Mouse (Mus musculus) heart, embryonic 16.5 days (tissue): ENCODE measurements around the gene Elavl1. TPM values are rescaled to one million over a fixed set of nuclear protein-coding genes. Genes with fewer than 3 reads are reported as not detected.
A peak's percentile ranks its signal among the peaks of the same experiment; 100 is the strongest.

Experiments used
- ATAC-seq: fragments of 200-750 bp; cut with Nextera tagmentation; replicated peaks from 2 replicates; pipeline ENCODE4 v1.8.0; 2017; ENCODE audit warnings: moderate number of reproducible peaks; ENCODE audit not compliant: insufficient read depth, low FRiP score; ENCODE audit errors: extremely low read depth
- H3K27ac ChIP-seq: fragments of 300-500 bp; sonication (generic); 2 replicates; pipeline ENCODE4 v1.5.1; 2014; ENCODE audit warnings: mild to moderate bottlenecking, low read length, control low read depth, moderate library complexity
- H3K27me3 ChIP-seq: fragments of 300-500 bp; sonication (generic); 2 replicates; pipeline ENCODE4 v1.6.1; 2014; ENCODE audit warnings: low read length, mixed read lengths; ENCODE audit not compliant: control insufficient read depth, insufficient read depth
- H3K36me3 ChIP-seq: fragments of 300-500 bp; sonication (generic); 2 replicates; pipeline ENCODE4 v1.6.1; 2014; ENCODE audit not compliant: control insufficient read depth, insufficient read depth
- H3K4me1 ChIP-seq: fragments of 300-500 bp; sonication (generic); 2 replicates; pipeline ENCODE4 v1.6.1; 2014; ENCODE audit warnings: low read length, mixed read lengths; ENCODE audit not compliant: control insufficient read depth, insufficient read depth
- H3K4me2 ChIP-seq: fragments of 300-500 bp; sonication (generic); 2 replicates; pipeline ENCODE4 v1.6.1; 2014; ENCODE audit warnings: low read depth, mild to moderate bottlenecking, control low read depth, low read length
- H3K4me3 ChIP-seq: fragments of 300-500 bp; sonication (generic); 2 replicates; pipeline ENCODE4 v1.5.1; 2014; ENCODE audit warnings: mild to moderate bottlenecking, control low read depth, low read length
- H3K9ac ChIP-seq: fragments of 300-500 bp; sonication (generic); 2 replicates; pipeline ENCODE4 v1.6.1; 2014; ENCODE audit warnings: low read length, control low read depth
- H3K9me3 ChIP-seq: fragments of 300-500 bp; sonication (generic); replicated peaks from 2 replicates; pipeline ENCODE4 v1.6.1; 2016; ENCODE audit warnings: low read length; ENCODE audit not compliant: control insufficient read depth
- WGBS: fragments of 180-500 bp; shearing (Covaris S2); extraction: QIAGEN DNeasy Blood & Tissue Kit; methylation state at CpG from one replicate; pipeline ENCODE4 v1.1.7; 2014; 5-methylcytosine and 5-hydroxymethylcytosine counted together
- polyA plus RNA-seq: library from polyadenylated mRNA; unstranded; fragments of >200 nt; fragmentation: Nextera tagmentation; extraction: Ambion mirVana; gene quantifications from 2 replicates; pipeline ENCODE4 v1.2.1, GENCODE M21; 2015

Elavl1 gene
- polyA plus RNA-seq: 155 and 168 TPM in 2 replicates

DNA sequence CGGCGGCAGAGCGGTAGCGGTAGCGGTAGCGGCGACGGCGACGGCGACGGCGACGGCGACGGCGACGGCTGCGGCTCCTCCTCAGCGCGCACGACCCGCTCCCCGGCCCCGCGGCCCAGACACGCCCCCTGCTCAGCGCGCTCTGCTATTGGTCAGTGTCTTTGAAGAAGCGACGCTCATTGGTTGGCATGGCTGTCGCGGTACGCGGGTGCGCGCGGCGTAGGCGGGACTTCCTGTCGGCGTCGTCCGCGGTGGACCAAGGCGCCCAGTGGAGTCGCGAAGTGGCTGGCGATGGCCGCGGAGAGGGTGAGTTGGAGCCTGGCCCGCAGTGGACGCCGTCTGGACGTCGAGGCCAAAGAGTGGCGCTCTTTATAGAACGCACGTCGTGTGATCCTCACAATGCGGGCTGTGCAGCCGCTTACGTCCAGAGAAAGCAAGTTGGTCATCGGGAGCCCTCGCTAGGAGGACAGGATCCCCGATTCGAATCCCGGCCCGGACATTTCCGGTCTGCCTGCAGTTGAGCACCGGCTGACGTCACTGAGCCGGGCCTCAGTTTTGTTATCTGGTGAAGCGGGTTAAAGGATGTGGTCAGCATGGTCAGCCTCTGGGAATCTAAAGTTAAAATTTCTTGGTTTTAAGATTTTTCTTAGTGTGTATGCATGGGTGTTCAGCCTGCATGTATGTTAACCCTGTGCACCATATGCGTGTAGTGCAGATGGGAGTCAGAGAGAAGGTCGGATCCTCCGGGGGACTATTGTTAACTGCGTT lies at the start of gene Elavl1, which contains the start of gene Ccl25:
Gene Elavl1, minus strand, starts transcription at position 431 of the 768 bp plus-strand sequence.
Gene Ccl25, plus strand, starts transcription at position 228 of the 768 bp plus-strand sequence.
- H3K4me2 ChIP-seq: peak within 1 kb of the TSS; percentile 92
- peaks cover 21% of the 10 kb centered on the region for H3K36me3 ChIP-seq
- under 1% methylated on average over 57 of the region's 78 CpGs for WGBS
- peak within 1 kb of the TSS; percentile 91 for H3K27ac ChIP-seq
- peak within 1 kb of the TSS; percentile 99 for H3K9ac ChIP-seq
- H3K4me3 ChIP-seq: peak within 1 kb of the TSS; percentile 98
- H3K9me3 ChIP-seq: no peaks in the 10 kb centered on the region
- ATAC-seq: peak; percentile 99
- H3K4me1 ChIP-seq: peaks cover 39% of the 10 kb centered on the region
- no peaks in the 10 kb centered on the region for H3K27me3 ChIP-seq

- H3K27ac ChIP-seq: no peak overlapping the region
- 77% methylated on average over 2 of the region's 2 CpGs for WGBS
- ATAC-seq: no peak
- no peaks in the 10 kb centered on the region for H3K36me3 ChIP-seq
- no peak overlapping the region for H3K9ac ChIP-seq
- H3K4me3 ChIP-seq: no peak overlapping the region
- H3K4me2 ChIP-seq: no peak overlapping the region
- no peaks in the 10 kb centered on the region for H3K27me3 ChIP-seq
- no peaks in the 10 kb centered on the region for H3K4me1 ChIP-seq
- H3K9me3 ChIP-seq: no peaks in the 10 kb centered on the region
Observed at GRCm38 (mm10) chr8:4372657-4373056, 47.4 kb upstream of the Elavl1 start.

GRCm38 (mm10) chr8:4370078-4370477 lies 44.9 kb upstream of the Elavl1 start:
- Histone ChIP-seq H3K9ac (no peak overlapping the region), H3K27me3 (no peaks in the 10 kb centered on the region), H3K36me3 (no peaks in the 10 kb centered on the region), H3K4me2 (no peak overlapping the region), H3K4me3 (no peak overlapping the region), H3K4me1 (no peaks in the 10 kb centered on the region), H3K9me3 (0 out of 2 replicates have a peak, but pooled peaks cover 3% of the 10 kb centered on the region), H3K27ac (peak overlapping the region; percentile 54)
- ATAC-seq: peak; percentile 72
- 22% methylated on average over 2 of the region's 2 CpGs for WGBS

DNA sequence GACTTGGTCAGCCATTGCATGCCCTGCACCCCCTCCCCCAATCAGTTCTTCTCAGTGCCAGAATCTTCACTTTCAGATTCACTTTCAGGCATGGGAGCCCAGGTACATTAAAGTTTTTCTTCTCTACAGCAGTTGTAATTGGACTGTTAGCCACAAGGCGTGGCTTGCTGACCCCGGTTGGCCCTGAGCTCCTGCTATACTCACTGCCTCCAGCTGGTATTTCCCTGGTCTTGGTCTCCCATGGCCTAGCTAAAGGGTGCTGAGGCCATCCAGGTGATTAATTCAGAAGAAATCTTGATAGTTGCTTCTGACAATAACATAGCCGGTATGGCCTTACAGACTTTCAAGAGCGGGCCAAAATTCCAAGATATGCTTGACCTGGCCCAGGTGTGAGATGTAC lies 43.3 kb upstream of the Elavl1 start:
- no peak overlapping the region for H3K9ac ChIP-seq
- no peaks in the 10 kb centered on the region for H3K4me1 ChIP-seq
- H3K36me3 ChIP-seq: no peaks in the 10 kb centered on the region
- no peak overlapping the region for H3K4me2 ChIP-seq
- no peak overlapping the region for H3K27ac ChIP-seq
- no peaks in the 10 kb centered on the region for H3K27me3 ChIP-seq
- no peak for ATAC-seq
- no peak overlapping the region for H3K4me3 ChIP-seq
- 80% methylated on average over 4 of the region's 4 CpGs for WGBS
- 0 out of 2 replicates have a peak, but pooled peaks cover 3% of the 10 kb centered on the region for H3K9me3 ChIP-seq

DNA sequence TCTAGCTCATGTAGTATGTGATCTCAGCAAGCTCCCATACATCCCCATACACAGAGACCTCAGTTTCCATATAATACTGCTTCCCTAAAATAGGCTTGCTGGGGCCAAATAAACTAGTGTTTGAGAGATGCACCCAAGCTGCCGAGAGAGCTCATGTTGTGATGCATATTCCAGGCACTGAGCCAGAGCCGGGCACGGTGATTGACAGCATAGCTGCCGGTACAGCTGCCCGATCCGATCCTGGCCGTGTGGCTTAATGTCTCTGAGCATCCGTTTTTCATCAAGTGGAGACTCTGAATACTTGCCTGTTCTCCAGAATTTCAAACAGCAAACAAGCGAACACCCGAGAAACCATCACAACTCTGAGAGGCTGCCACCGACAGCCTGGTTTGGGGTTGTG lies 42.6 kb upstream of the Elavl1 start:
- Histone ChIP-seq H3K27ac (no peak overlapping the region), H3K9ac (no peak overlapping the region), H3K27me3 (no peaks in the 10 kb centered on the region), H3K36me3 (no peaks in the 10 kb centered on the region), H3K4me3 (no peak overlapping the region), H3K4me2 (no peak overlapping the region), H3K9me3 (0 out of 2 replicates have a peak, but pooled peaks cover 3% of the 10 kb centered on the region), H3K4me1 (no peaks in the 10 kb centered on the region)
- ATAC-seq: no peak
- 62% methylated on average over 11 of the region's 11 CpGs for WGBS

- Histone ChIP-seq H3K9ac (no peak overlapping the region), H3K4me2 (no peak overlapping the region), H3K9me3 (0 out of 2 replicates have a peak, but pooled peaks cover 3% of the 10 kb centered on the region), H3K4me3 (no peak overlapping the region), H3K27me3 (no peaks in the 10 kb centered on the region), H3K27ac (no peak overlapping the region), H3K36me3 (no peaks in the 10 kb centered on the region), H3K4me1 (no peaks in the 10 kb centered on the region)
- 91% methylated on average over 3 of the region's 3 CpGs for WGBS
- ATAC-seq: no peak
Observed at GRCm38 (mm10) chr8:4366189-4366588, 41.0 kb upstream of the Elavl1 start.

GRCm38 (mm10) chr8:4360922-4361321 lies 35.7 kb upstream of the Elavl1 start:
- H3K4me1 ChIP-seq: no peaks in the 10 kb centered on the region
- H3K36me3 ChIP-seq: no peaks in the 10 kb centered on the region
- 83% methylated on average over 2 of the region's 2 CpGs for WGBS
- H3K9ac ChIP-seq: no peak overlapping the region
- no peak overlapping the region for H3K4me3 ChIP-seq
- no peak overlapping the region for H3K4me2 ChIP-seq
- no peak overlapping the region for H3K27ac ChIP-seq
- no peak for ATAC-seq
- no peaks in the 10 kb centered on the region for H3K27me3 ChIP-seq
- H3K9me3 ChIP-seq: no peaks in the 10 kb centered on the region

DNA sequence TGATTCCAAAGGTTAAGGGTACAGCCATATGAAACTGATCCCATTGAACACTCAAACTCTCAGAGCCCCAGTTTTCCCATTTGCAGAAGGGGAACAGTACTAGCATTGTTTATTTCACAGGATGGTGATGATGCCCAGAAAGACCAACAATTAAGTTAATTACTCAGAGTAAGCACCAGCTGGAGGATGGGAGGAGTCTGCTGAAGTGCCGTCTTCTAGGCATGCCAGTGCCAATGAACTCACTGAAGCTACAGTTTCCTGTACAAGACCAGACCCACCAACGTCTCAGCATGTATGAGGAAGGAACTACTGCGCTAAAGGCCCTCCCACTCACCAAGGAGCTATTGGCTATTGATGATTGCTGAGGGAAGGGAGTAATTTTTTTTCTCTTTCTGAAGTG lies 34.1 kb upstream of the Elavl1 start:
- Histone ChIP-seq H3K9me3 (no peaks in the 10 kb centered on the region), H3K4me1 (no peaks in the 10 kb centered on the region), H3K36me3 (no peaks in the 10 kb centered on the region), H3K27ac (no peak overlapping the region), H3K9ac (no peak overlapping the region), H3K4me3 (no peak overlapping the region), H3K27me3 (no peaks in the 10 kb centered on the region), H3K4me2 (no peak overlapping the region)
- no peak for ATAC-seq
- WGBS: 65% methylated on average over 3 of the region's 3 CpGs

GRCm38 (mm10) chr8:4355455-4355854 lies 30.2 kb upstream of the Elavl1 start:
- Histone ChIP-seq H3K9me3 (no peaks in the 10 kb centered on the region), H3K4me1 (no peaks in the 10 kb centered on the region), H3K4me2 (no peak overlapping the region), H3K36me3 (no peaks in the 10 kb centered on the region), H3K4me3 (no peak overlapping the region), H3K9ac (no peak overlapping the region), H3K27ac (no peak overlapping the region), H3K27me3 (no peaks in the 10 kb centered on the region)
- 90% methylated on average over 10 of the region's 10 CpGs for WGBS
- no peak for ATAC-seq
